Mouse (Mus musculus): ENCODE data around the gene Olfr372.

- TF ChIP-seq CTCF (IDR thresholded peaks at IDR 0.05; ENCODE audit: low read depth, low read length) = no peak
- no peak for TF ChIP-seq POLR2A (IDR thresholded peaks at IDR 0.05; ENCODE audit: borderline replicate concordance, low read depth, low read length)
These were observed 21.2 kb upstream of the Olfr372 start for GRCm38 (mm10) chr8:72019816-72020215.
